Mouse (Mus musculus) urinary bladder, postnatal 4 days (tissue): Measurements from ENCODE around the gene Lcn2.
A peak's percentile ranks its signal among the peaks of the same experiment; 100 is the strongest.

Experiments used
- DNase-seq, 2 experiments: peaks; one replicate each; pipeline ENCODE4 v3.0.0; 2021 to 2022; ENCODE audit warnings: low spot score in 2 of 2

The Lcn2 gene

DNA sequence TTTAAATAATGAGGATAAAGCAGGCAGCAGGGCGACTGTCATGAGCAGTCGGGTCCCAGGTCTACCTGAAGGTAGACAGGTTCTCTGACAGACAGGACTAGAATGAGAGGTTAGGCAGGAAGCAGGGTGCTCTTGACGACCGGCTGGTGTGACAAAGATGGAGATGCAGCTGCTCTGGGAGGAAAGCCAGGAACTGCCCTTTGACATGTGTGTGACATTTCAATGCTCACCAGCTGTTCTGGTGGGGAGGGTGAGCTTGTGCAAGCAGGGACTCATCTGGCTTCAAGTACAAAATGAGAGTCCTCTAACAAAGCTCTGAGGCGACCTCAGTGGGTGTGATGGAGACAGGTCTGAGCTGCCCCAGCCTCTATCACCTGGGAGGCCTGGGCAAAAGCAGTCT lies 25.9 kb upstream of the Lcn2 start:
- no peak for DNase-seq

DNA sequence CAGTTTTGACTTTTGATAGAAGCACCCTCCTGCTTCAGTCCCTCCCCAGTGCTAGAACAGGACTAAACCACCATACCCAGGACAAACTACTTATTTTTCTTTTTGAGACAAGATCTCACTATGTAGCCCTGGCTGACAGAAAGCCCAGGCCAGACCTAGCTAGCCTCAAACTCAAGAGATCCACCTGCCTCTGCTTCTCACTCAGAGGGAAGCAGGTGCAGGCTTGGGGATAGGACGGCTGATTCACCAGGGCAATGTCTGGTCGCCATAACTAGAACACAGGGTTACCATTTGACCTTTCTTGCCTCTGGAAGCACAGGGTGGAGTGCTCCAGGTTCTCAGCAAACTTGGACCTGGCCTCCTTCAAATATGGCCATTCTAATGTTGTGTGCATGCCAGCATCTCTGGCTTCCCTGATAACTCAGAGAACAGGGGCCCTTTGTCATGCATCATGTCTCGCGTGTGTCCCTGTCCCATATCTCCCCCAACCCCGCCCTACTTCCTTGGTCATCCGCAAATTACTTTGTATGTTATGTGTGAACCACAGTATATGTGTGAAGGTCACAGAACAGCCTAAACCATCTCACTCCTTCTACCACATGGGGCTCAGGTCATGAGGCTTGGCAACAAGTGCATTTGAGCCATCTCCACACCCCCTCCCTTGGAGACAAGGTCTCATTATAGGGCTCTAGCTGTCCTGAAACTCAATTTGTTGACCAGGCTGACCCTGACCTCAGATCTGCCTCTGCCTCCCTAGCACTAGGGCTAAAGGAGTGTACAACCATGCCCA lies 24.9 kb upstream of the Lcn2 start:
- DNase-seq, result no peak

DNA sequence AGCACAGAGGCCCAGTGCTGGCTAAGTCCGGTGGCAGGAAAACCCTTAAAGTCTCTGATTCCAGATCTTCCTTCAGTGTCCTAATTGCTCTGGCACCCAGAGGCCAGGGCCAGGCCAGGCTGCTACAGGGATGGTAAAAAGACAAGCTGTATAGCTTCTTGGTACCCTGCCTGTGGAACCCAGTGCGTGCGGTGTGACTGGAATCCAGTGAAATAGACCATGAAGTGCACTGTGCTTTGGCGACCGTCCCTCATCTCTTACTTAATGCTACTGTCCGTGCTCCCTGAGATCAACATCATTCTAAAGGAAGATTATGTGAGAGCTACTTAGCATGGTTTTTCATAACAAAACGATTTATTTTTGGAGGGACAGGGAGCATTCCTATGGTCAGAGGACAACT lies 23.4 kb upstream of the Lcn2 start:
- no peak for DNase-seq

DNA sequence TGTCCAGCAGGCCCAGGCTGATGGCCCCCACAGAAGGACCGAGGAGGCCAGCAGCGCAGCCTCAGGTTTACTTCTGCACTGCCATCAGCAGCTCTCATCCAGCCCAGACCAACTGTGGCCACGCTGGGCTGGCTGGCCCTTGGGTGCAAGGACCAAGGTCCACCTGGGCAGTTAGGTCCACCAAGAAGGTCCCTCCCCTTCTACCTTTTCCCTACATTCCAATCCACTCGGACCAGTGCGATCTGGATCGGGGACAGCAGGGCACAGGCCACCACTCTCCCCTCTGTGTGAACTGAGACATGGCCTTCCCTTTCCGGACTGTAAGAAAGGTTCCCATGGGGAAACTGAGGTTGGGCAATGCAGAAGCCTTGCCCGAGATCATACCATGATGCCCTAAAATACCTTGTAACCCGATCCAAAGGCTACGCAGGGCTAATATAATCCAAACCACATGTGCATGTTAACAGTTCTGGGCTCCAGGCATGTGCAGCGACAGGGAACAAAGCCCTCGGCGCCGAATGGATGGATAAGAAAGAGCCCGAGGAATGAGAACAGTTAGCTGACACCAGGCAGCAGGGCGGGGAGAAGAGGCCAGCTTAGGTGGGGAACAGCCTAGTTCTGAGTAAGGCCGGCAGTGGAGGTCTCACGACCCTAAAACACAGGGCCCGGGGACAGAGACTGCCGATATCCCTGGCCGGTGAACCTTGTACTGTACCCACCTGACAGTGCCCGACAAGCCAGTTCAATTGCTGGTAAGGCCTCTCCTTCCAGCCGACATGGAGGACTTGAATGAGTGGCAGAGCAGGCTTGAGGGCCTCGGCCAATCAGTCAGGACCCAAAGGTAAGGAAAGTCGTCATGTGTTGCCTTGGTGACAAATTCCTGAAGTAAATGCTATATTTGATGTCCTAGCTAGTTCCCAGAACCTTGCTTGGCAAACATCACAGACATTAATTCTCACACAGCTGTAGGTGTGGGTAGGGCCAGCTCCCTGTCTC lies 20.7 kb upstream of the Lcn2 start:
- DNase-seq, result no peak

DNA sequence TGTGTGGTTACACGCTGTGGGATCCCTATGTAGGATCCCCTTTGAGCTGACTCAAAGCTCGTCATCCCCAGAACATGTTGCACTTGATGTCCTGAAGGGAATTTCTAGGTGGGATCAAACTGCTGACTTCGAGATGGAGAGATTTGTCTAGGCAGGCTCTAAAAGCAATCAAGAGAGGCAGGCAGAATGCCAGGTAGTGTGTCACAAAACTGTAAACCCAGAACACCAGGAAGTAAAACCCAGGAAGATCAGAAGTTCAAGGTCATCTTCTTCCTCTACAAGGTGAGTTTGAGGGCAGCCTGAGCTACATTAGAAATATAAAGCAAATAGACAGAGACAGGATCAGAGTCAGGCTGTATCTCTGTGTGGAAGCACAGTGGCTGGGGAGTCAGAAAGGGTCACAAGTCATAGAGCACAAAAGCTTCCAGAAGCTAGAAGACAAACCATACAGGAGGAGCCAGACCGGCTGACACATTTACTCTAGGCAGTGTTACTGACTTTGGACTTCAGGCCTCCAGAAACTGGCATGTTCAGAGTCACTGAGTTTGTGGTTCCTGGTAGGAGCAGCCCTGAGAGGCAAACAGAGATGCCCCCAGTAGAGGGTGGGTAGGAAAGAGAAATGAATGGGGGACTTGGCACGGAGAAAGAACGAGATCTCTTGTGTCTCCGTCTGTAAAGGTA lies 19.2 kb upstream of the Lcn2 start:
- DNase-seq, result no peak

DNA sequence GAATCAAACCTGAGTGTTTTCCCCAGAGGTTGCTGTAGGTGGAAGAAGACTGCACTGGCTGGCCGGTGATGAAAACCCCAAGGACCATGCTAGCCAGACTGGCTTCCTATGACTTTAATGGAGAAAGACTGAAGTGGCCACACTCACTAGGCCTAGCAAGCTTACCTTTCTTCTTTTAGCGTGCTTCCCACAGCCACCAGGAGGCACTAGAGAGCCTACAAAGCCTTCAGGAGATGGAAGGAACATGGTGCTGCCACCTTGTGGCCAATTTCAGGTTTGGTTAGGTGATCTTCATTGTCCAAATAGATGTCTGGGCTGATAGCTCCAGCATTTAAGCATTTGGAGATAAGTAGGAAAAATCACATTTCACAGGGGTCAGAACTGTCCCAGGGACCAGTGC lies 16.6 kb upstream of the Lcn2 start:
- peak; percentile 79 to 94 for DNase-seq

DNA sequence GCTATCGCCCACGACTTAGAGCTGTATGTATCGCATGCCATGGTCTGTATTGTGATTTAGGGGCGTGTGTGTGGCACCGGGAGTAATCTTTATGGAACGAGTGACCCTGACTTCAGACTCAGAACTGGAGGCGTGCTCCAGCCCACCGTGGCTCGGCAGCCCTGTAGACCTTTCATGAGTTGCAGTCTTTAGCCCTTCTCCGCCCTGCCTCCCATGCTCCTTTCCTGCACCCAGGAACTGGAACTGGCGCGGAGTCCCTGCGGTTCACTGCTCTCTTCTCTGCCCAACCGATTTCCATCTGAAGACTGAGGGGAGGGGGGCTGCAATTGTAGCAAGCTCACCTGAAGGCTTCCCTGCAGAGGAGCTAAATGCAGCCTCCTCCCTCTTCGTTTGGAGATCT lies 8.6 kb upstream of the Lcn2 start:
- DNase-seq, result no peak

DNA sequence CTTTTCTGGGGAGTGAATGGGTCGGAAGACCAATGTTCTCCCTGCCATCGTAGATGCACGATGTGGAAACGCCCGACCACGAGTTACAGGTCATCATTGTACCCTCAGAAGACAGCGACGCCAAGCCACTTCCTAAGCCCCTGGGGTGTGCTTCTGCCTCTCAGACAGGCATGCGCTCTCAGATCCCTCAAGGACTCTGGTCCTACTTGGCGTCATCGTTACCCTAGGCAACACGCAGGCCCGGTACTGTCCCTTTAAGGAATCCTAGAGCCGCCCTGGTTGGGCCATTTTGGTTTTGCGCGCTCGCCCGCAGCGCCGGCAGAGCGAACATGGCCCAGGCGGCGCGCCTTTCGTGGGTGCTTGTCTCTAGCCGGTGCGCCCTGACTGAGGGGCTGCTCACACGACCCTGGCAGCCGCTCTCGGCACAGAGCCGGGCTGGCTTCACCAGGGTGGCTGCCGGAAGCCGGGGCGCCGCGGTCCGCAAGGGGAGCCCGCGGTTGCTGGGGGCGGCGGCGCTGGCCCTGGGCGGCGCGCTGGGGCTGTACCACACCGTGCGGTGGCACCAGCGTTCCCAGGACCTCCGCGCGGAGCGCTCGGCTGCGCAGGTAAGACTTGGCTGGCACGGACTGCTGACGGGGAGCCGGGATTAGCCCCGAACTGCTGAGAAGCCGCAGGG lies 8.0 kb upstream of the Lcn2 start:
- DNase-seq, result peak; percentile 85 to 88

DNA sequence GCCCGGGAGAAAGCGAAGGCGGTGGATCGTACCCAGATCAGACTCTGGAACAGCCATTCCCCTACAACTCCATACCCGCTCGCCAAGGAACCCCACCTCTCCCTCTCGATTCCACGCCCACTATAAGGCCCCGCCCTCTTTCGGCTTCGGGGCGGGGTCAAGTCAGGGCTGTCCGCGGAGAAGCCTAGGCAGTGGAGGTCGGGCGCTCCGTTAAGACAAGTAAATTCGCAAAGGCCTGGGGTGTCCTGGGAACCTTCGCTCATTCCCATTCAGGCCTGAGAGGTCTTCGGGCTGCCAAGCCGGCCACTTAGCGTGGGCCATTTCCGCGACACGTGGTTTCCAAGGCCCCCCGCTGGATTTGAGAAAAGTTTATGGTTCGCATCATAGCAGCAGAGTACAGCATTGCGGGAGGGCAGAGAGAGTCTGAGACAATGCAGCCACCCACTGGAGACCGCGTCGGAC lies 7.5 kb upstream of the Lcn2 start, which contains the start of gene Ptges2:
Ptges2 (plus strand) TSS at position 413 of the 462 bp plus-strand sequence.
- peak; percentile 84 to 89 for DNase-seq

DNA sequence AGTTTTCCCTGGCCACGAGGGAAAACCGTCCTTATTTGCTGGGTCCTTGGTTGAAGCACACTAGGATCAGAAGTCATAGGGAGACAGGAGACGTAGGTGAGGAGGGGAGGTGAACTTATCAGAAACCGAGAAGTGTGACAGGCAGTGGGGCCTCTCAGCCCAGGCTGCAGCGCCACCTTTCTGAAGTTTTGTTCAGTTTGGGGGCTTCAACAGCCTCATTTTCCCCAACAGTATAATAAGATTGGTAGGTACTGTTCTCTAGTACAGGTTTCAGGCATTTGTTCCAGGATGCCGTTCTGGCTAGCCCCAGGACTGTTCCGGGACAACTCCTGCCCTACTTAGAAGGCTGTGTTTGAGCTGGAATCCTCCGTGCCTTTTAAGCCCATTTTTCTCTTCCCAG lies 6.9 kb upstream of the Lcn2 start:
- no peak for DNase-seq

DNA sequence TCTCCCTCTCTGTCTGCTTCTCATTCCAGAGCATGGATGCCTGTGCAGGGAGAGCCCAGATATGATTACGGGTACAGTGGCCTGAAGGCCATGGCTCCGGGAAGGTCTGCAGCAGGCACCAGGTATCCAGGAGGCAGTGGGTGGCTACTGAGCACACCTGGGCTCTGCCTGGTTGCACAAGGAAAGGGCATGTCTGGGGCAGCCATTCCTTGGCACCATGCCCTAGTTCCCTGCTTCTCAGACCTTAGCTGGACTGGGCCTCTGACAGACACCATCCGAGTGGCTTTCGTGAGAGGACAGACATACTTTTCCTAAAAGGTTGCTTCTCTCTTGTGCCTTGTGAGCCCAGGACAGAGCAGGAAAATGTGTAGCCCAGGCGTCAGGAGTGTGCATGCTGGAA lies 4.0 kb upstream of the Lcn2 start:
- no peak for DNase-seq

DNA sequence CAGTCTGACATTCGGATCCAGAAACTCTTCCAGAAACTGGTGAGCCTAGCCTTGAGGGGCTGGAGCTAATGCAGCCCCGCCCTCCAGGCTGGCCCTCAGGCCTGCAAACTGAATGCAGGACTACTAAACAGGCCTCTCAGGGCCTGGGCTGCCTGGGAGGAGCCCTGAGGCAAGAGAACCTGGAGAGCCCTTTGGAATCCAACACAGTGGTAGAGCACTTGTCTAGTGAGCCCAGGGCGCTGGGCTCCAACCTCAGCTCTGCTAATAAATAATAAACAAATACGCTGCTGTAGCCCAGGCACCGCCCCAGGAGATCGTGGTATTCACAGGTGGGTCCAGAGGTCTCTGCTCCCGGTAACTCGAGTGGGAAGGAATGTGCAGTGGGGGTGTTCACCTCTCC lies 2.8 kb upstream of the Lcn2 start:
- no peak for DNase-seq

DNA sequence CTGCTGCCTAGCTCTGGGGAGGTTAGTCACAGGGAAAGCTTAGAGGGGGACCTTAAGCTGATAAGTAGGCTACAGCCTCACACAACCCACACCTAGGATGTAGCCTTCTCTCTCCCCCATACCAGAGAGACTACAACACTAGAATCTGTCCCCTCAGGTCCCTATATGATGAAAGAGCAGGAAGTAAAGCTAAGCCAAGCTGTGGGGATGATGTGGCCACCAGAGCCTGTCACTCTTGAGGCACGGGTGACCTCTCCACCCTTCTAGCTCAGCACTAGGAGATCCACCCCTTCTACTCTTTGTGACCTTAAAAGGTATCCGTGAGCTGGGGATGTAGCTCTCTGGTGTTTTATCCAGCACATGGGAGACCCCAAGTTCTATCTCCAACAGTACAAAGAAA lies 1.1 kb upstream of the Lcn2 start:
- DNase-seq, result no peak

DNA sequence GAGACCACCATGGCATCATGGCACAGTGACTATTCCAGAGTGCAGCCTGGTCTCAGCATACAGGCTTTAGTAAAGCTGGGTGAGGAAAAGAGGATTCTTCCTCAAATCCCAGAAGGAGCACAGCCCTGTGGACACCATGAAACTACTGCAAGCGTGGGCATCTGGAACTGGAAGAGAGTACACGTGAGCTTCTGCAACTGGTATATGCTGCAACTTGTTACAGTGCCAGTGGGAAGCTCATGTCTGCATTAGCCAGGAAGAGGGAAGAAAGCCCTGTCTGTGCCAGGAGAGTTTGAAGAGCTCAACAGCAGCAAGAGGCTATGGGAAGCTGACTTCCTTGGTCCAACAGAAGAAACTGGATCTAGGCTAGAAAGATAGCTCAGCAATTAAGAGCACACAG lies 5.4 kb downstream of the Lcn2 start:
- DNase-seq, result no peak

DNA sequence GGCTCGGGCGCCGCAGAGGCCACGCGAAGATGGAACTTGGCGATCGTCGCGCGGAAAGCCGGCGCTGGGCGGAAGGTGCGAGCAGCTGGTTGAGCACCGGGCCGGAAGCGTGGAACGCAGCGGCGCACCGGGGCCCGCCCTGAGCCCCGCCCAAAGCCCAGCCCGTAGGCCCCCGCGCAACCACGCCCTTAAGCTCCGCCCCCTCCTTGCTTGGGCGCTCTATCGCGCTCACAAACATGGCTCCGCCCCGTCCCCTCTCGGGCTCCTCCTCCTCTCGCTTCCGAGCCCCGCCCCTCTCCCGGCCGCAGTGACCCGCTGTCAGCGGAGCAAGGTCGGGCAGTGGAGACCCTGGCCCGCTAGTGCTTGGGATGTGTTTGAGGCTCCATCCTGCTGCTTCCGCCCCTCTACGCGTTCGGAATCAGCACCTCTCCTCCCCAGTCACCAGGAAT lies 6.3 kb downstream of the Lcn2 start, which contains the start of gene 1110008P14Rik:
1110008P14Rik (minus strand) TSS at position 164 of the 449 bp plus-strand sequence.
- peak; percentile 90 to 95 for DNase-seq

DNA sequence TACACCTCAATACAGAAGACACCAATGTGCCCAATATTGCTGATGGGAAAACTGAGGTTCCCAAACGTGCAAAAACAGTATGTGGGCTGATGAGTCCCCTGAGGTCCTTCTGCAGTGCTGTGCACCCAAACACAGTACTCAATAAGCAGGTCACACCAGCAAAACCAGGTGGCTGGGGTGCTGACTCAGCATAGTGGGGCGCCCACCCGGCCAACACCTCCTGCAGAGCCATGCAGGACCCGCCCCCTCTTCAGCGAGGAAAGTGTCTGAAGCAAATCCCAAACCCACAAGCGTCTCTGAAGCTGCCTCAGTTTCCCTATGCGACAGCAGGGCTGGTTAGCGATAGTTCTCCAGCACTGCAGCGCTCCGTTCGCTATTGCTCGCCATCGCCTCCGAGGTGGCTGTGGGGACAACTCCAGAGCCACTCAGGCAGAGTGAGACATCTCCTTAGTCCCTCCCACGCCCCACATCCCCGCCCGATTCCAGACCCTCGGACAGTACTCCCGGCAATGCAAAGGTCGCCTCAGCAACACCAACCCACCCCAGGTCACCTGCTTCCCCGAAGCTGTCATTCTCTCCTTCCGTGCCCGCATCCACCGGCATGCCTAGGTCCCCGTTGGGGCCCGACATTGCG lies 6.8 kb downstream of the Lcn2 start:
- no peak for DNase-seq

DNA sequence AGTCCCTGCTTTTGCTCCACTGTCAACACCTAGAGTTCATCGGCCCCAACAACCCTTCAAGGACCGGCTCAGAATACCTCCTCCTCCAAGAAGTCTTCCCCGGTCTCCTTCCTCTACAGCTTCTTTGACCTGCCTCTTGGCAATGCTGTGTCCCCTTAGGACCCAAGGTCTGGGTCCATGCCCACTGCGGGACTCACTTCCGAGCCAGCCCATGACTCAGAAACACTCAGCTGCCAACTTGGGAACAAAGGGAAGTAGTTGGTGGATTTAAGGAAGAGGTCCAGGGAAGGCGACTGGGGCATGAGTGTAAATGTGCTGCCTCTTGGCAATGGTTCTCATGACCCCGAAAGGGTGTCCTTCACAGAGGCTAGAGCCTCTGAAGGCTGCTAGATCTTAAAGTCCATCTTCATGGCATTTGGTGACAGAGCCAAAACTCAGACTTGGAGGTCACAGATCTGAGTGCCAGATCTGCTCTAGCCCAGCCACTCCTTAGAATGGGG lies 8.0 kb downstream of the Lcn2 start:
- no peak for DNase-seq

DNA sequence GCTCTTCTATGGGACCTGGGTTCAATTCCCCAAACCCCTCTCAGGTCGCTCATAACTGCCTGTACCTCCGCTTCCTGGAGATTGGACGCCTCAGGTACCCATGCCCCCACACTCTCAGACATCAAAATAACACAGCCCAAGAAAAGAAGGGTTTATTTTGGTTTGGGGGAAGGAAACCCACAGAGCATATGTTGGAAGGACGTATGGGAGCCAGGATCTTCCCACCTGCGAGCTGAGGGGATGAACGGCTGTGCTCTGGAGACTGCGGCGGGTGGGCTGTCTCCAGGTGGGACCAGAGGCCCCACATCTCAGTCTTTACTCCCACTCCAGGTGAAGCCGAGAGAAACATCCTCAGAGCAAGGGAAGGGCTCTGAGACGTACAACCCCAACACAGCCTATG lies 11.1 kb downstream of the Lcn2 start:
- DNase-seq, result no peak

DNA sequence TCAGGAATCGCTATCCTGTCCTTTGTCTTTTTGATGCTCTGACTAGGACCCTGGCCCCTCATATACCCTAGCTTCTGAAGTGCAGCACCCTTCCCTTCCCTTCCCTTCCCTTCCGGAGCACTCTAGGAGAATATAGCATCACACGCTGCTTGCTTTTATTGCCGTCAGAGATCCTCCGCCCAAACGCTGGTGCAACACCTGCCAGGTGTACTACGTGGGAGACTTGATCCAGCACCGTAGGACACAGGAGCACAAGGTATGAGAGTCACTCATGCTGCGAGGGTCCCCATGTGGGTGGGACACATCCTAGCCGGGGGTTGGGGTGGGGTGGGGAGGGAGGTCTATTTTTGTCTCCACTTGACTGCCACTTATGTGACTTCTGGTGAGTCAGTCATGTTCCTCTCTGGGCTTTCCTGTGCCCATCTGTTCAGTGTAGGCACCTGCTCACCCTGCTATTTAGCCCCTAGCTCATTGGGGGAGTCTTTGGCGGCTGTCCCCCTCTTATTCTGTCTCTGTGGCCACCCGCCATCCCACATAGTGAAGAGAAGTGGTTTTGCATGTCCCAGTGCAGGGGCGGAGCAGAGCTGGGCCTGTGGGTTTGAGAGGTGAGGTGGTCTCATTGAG lies 12.6 kb downstream of the Lcn2 start:
- no peak for DNase-seq

DNA sequence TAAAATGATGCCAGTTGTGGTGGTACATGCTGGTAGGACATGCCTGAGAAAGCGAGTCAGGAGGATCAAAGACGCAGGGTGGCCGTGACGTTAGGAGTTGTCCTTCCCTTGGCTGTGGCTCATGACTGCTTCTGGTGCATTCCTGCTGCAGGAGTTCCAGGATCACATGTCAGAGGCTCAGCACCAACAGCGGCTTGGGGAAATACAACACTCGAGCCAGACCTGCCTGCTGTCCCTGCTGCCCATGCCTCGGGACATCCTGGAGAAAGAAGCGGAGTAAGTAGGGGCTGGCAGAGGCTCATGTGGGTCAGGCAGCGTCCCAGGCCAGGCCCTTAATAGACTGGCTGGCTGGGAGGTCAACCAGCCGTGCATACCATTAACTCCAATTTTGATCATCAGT lies 13.9 kb downstream of the Lcn2 start:
- no peak for DNase-seq
